Mouse (Mus musculus) 3134 (cell line): Measurements from ENCODE around the gene Dcp1b.
"Not testable (repeated sequence)": the region's sequence is repeated elsewhere in the genome, so short reads cannot be mapped to it uniquely, and the experiment has no call there.

Experiments
- DNase-seq: peaks from one replicate; pipeline ENCODE4 v3.0.0-alpha.2; 2011; ENCODE audit warnings: low spot score; ENCODE audit not compliant: insufficient read length; ENCODE audit errors: extremely low read depth

The Dcp1b gene

GRCm38 (mm10) chr6:119194601-119195000 is 19.5 kb downstream of the Dcp1b start:
- DNase-seq: no peak

GRCm38 (mm10) chr6:119196382-119197305 is 21.6 kb downstream of the Dcp1b start, which contains the start of gene Cacna1c:
Gene Cacna1c, minus strand, starts transcription at chr6:119196418.
- no peak for DNase-seq

- DNase-seq: no peak
These were observed 23.7 kb downstream of the Dcp1b start for GRCm38 (mm10) chr6:119198534-119199273.

- no peak for DNase-seq
These were observed 24.3 kb downstream of the Dcp1b start for GRCm38 (mm10) chr6:119199274-119199879.

- no peak for DNase-seq
These were observed 25.3 kb downstream of the Dcp1b start for GRCm38 (mm10) chr6:119200362-119200761.

- DNase-seq: no peak
These were observed 26.5 kb downstream of the Dcp1b start for GRCm38 (mm10) chr6:119201575-119201974.

- DNase-seq: no peak
These were observed 29.2 kb downstream of the Dcp1b start for GRCm38 (mm10) chr6:119204286-119204685.

GRCm38 (mm10) chr6:119204915-119205314 is 29.9 kb downstream of the Dcp1b start:
- DNase-seq: no peak

- DNase-seq: not testable (repeated sequence)
These were observed 31.0 kb downstream of the Dcp1b start for GRCm38 (mm10) chr6:119206006-119206405.

- no peak for DNase-seq
These were observed 38.3 kb downstream of the Dcp1b start for GRCm38 (mm10) chr6:119213375-119213774.

GRCm38 (mm10) chr6:119214190-119214589 is 39.1 kb downstream of the Dcp1b start:
- no peak for DNase-seq

GRCm38 (mm10) chr6:119215040-119215613 is 40.1 kb downstream of the Dcp1b start:
- DNase-seq: no peak

- no peak for DNase-seq
These were observed 42.6 kb downstream of the Dcp1b start for GRCm38 (mm10) chr6:119217661-119218060.

- DNase-seq: no peak
These were observed 43.5 kb downstream of the Dcp1b start for GRCm38 (mm10) chr6:119218591-119218990.

- DNase-seq: no peak
These were observed 44.3 kb downstream of the Dcp1b start for GRCm38 (mm10) chr6:119219237-119219870.

GRCm38 (mm10) chr6:119220297-119220696 is 45.2 kb downstream of the Dcp1b start:
- DNase-seq: no peak

- no peak for DNase-seq
These were observed 49.6 kb downstream of the Dcp1b start for GRCm38 (mm10) chr6:119224451-119225195.

GRCm38 (mm10) chr6:119225226-119225625 is 50.2 kb downstream of the Dcp1b start:
- DNase-seq: no peak

GRCm38 (mm10) chr6:119225731-119226130 is 50.7 kb downstream of the Dcp1b start:
- DNase-seq: no peak

- no peak for DNase-seq
These were observed 51.9 kb downstream of the Dcp1b start for GRCm38 (mm10) chr6:119227001-119227400.
